Mouse (Mus musculus): ENCODE data around the gene Bmpr1b. TPM values are rescaled to one million over a fixed set of nuclear protein-coding genes. Genes with fewer than 3 reads are reported as not detected.

Bmpr1b gene
- polyA plus RNA-seq, 1 experiment from 2014 or later = 2.7 TPM

GRCm38 (mm10) chr3:141882496-141882895 lies 286.7 kb downstream of the Bmpr1b start:
- no peak for DNase-seq (ENCODE audit: low spot score)
- 65% methylated on average over 2 of the region's 2 CpGs for WGBS
- Histone ChIP-seq H3K36me3 (ENCODE audit: control insufficient read depth, insufficient read depth, low read length) (no peaks in the 10 kb centered on the region), H3K4me3 (ENCODE audit: low read depth, low read length) (no peak overlapping the region), H3K27ac (replicated peaks) (no peak overlapping the region), H3K4me1 (replicated peaks; ENCODE audit: control insufficient read depth, insufficient read depth) (no peaks in the 10 kb centered on the region), H3K4me2 (replicated peaks; ENCODE audit: low read depth) (no peak overlapping the region), H3K9me3 (ENCODE audit: control insufficient read depth, low read length) (no peaks in the 10 kb centered on the region), H3K27me3 (ENCODE audit: control insufficient read depth, insufficient read depth, low read length) (no peaks in the 10 kb centered on the region), H3K9ac (ENCODE audit: low read length) (no peak overlapping the region)
- no peak for ATAC-seq (ENCODE audit: low FRiP score, low TSS enrichment)
- TF ChIP-seq CTCF (IDR thresholded peaks at IDR 0.05; ENCODE audit: low read depth) (no peak), EP300 (optimal IDR thresholded peaks at IDR 0.05) (no peak)

DNA sequence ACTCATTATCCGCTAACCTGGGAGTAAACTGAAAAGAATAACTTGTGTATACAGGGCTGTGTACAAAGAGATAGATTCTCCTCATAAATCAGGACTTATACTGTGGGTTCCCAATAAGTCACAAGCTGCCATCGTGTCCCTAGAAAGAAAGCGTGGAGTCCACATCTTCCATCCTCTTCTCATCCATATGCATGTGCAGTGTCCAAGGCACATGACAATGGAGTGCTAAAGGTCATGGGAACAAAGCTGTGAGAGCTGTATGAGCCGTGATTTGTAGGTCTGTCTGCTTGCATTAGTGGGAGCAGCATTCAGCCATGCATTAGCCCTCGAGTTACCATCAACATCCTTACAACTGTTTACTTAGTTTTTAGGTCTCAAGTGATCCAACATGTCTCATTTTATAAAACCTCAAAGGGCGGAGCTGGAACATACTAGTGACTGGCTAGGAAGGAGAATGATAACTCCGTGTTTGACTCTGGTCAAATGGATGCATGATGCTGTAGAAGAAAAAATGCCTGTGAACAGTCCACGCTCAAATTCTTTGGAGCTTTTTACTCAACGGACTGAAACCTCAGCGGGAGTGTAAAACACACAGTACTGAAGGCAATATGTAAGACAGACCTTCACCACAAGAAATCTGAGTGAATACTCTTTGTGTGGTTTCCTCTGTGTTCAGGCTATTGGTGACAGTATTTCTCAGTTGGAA lies 296.7 kb downstream of the Bmpr1b start:
- H3K4me3 ChIP-seq (ENCODE audit: low read depth, low read length) = no peak overlapping the region
- H3K36me3 ChIP-seq (ENCODE audit: control insufficient read depth, insufficient read depth, low read length) = no peaks in the 10 kb centered on the region
- ATAC-seq (ENCODE audit: low FRiP score, low TSS enrichment) (no peak), DNase-seq (ENCODE audit: low spot score) (no peak)
- H3K27ac ChIP-seq (replicated peaks) = no peak overlapping the region
- H3K9ac ChIP-seq (ENCODE audit: low read length) = no peak overlapping the region
- no peaks in the 10 kb centered on the region for H3K9me3 ChIP-seq (ENCODE audit: control insufficient read depth, low read length)
- no peaks in the 10 kb centered on the region for H3K27me3 ChIP-seq (ENCODE audit: control insufficient read depth, insufficient read depth, low read length)
- no peak overlapping the region for H3K4me2 ChIP-seq (replicated peaks; ENCODE audit: low read depth)
- H3K4me1 ChIP-seq (replicated peaks; ENCODE audit: control insufficient read depth, insufficient read depth) = no peaks in the 10 kb centered on the region
- 76% methylated on average over 10 of the region's 10 CpGs for WGBS
- TF ChIP-seq EP300 (optimal IDR thresholded peaks at IDR 0.05) = no peak
- no peak for TF ChIP-seq CTCF (IDR thresholded peaks at IDR 0.05; ENCODE audit: low read depth)

GRCm38 (mm10) chr3:141871805-141872204 lies 297.4 kb downstream of the Bmpr1b start:
- no peaks in the 10 kb centered on the region for H3K9me3 ChIP-seq (ENCODE audit: control insufficient read depth, low read length)
- TF ChIP-seq CTCF (IDR thresholded peaks at IDR 0.05; ENCODE audit: low read depth) (no peak), EP300 (optimal IDR thresholded peaks at IDR 0.05) (no peak)
- WGBS = 81% methylated on average over 3 of the region's 3 CpGs

GRCm38 (mm10) chr3:141862816-141863461 lies 306.3 kb downstream of the Bmpr1b start:
- H3K27me3 ChIP-seq (ENCODE audit: control insufficient read depth, insufficient read depth, low read length) = no peaks in the 10 kb centered on the region
- no peak overlapping the region for H3K4me3 ChIP-seq (ENCODE audit: low read depth, low read length)
- no peak overlapping the region for H3K9ac ChIP-seq (ENCODE audit: low read length)
- H3K36me3 ChIP-seq (ENCODE audit: control insufficient read depth, insufficient read depth, low read length) = no peaks in the 10 kb centered on the region
- 18% methylated on average over 13 of the region's 13 CpGs for WGBS
- H3K4me1 ChIP-seq (replicated peaks; ENCODE audit: control insufficient read depth, insufficient read depth) = no peaks in the 10 kb centered on the region
- no peak overlapping the region for H3K27ac ChIP-seq (replicated peaks)
- ATAC-seq (ENCODE audit: low FRiP score, low TSS enrichment) (peak; percentile 68; the same call in 1 of the 2 replicates), DNase-seq (ENCODE audit: low spot score) (peak; percentile 50)
- H3K4me2 ChIP-seq (replicated peaks; ENCODE audit: low read depth) = peak overlapping the region; percentile 25; the same call in 1 of the 2 replicates
- TF ChIP-seq CTCF (IDR thresholded peaks at IDR 0.05; ENCODE audit: low read depth) (peak; percentile 93), EP300 (optimal IDR thresholded peaks at IDR 0.05) (no peak)
- no peaks in the 10 kb centered on the region for H3K9me3 ChIP-seq (ENCODE audit: control insufficient read depth, low read length)

More at GRCm38 (mm10) chr3:141871805-141872204, 297.4 kb downstream of the Bmpr1b start:
- DNase-seq (ENCODE audit: low spot score) = no peak
- no peak overlapping the region for H3K9ac ChIP-seq (ENCODE audit: low read length)
- no peak overlapping the region for H3K4me3 ChIP-seq (ENCODE audit: low read depth, low read length)
- no peak overlapping the region for H3K4me2 ChIP-seq (replicated peaks; ENCODE audit: low read depth)
- H3K4me1 ChIP-seq (replicated peaks; ENCODE audit: control insufficient read depth, insufficient read depth) = no peaks in the 10 kb centered on the region
- no peaks in the 10 kb centered on the region for H3K36me3 ChIP-seq (ENCODE audit: control insufficient read depth, insufficient read depth, low read length)
- H3K27me3 ChIP-seq (ENCODE audit: control insufficient read depth, insufficient read depth, low read length) = no peaks in the 10 kb centered on the region
- no peak overlapping the region for H3K27ac ChIP-seq (replicated peaks)
- ATAC-seq (ENCODE audit: low FRiP score, low TSS enrichment) = no peak

DNA sequence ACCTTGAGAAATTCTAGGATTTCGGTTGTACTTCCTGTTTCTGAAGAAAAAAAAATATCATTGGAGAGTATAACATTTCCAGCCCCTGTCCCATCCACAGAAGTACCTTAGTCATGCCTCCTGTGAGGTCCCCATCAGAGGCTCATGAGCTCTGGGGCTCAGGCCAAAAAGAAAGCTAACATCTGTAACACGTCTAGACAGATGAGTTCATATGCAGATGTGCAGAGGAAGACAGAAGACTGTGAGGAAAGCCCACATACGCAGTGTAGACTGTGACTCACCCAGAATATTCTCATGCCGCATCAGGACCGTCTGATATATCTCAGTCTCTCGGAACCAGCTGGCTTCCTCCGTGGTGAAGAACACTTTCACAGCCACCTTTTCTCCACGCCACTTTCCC lies 312.1 kb downstream of the Bmpr1b start:
- Histone ChIP-seq H3K4me2 (replicated peaks; ENCODE audit: low read depth) (no peak overlapping the region), H3K9ac (ENCODE audit: low read length) (no peak overlapping the region), H3K4me1 (replicated peaks; ENCODE audit: control insufficient read depth, insufficient read depth) (no peaks in the 10 kb centered on the region), H3K36me3 (ENCODE audit: control insufficient read depth, insufficient read depth, low read length) (no peaks in the 10 kb centered on the region), H3K27me3 (ENCODE audit: control insufficient read depth, insufficient read depth, low read length) (no peaks in the 10 kb centered on the region), H3K4me3 (ENCODE audit: low read depth, low read length) (no peak overlapping the region), H3K27ac (replicated peaks) (no peak overlapping the region), H3K9me3 (ENCODE audit: control insufficient read depth, low read length) (no peaks in the 10 kb centered on the region)
- TF ChIP-seq CTCF (IDR thresholded peaks at IDR 0.05; ENCODE audit: low read depth) (no peak), EP300 (optimal IDR thresholded peaks at IDR 0.05) (no peak)
- WGBS = 64% methylated on average over 8 of the region's 8 CpGs
- no peak for ATAC-seq (ENCODE audit: low FRiP score, low TSS enrichment)
- DNase-seq (ENCODE audit: low spot score) = no peak

- WGBS = 81% methylated on average over 4 of the region's 4 CpGs
- no peak overlapping the region for H3K27ac ChIP-seq (replicated peaks)
- no peak overlapping the region for H3K4me3 ChIP-seq (ENCODE audit: low read depth, low read length)
- no peaks in the 10 kb centered on the region for H3K27me3 ChIP-seq (ENCODE audit: control insufficient read depth, insufficient read depth, low read length)
- H3K4me2 ChIP-seq (replicated peaks; ENCODE audit: low read depth) = no peak overlapping the region
- H3K36me3 ChIP-seq (ENCODE audit: control insufficient read depth, insufficient read depth, low read length) = no peaks in the 10 kb centered on the region
- DNase-seq (ENCODE audit: low spot score) = no peak
- ATAC-seq (ENCODE audit: low FRiP score, low TSS enrichment) = no peak
- no peaks in the 10 kb centered on the region for H3K4me1 ChIP-seq (replicated peaks; ENCODE audit: control insufficient read depth, insufficient read depth)
- TF ChIP-seq CTCF (IDR thresholded peaks at IDR 0.05; ENCODE audit: low read depth) (no peak), EP300 (optimal IDR thresholded peaks at IDR 0.05) (no peak)
- H3K9ac ChIP-seq (ENCODE audit: low read length) = no peak overlapping the region
- no peaks in the 10 kb centered on the region for H3K9me3 ChIP-seq (ENCODE audit: control insufficient read depth, low read length)
These were observed 314.9 kb downstream of the Bmpr1b start for GRCm38 (mm10) chr3:141854339-141854738.

All from stomach, postnatal 0 days (tissue).